Mouse (Mus musculus) lung, adult 2 months (tissue): ENCODE results near the gene Ptpn13.

Experiments
- CTCF ChIP-seq: fragments of 200-500 bp; IDR thresholded peaks from 2 replicates; pipeline ENCODE4 v1.5.1; 2011; ENCODE audit warnings: mild to moderate bottlenecking, low read length, control low read depth; ENCODE audit not compliant: insufficient read depth
- POLR2A ChIP-seq: fragments of 200-500 bp; IDR thresholded peaks from 2 replicates; pipeline ENCODE4 v1.6.1; 2011; ENCODE audit warnings: low read depth, mild to moderate bottlenecking, control low read depth, low read length, borderline replicate concordance; ENCODE audit errors: extremely low read depth

DNA sequence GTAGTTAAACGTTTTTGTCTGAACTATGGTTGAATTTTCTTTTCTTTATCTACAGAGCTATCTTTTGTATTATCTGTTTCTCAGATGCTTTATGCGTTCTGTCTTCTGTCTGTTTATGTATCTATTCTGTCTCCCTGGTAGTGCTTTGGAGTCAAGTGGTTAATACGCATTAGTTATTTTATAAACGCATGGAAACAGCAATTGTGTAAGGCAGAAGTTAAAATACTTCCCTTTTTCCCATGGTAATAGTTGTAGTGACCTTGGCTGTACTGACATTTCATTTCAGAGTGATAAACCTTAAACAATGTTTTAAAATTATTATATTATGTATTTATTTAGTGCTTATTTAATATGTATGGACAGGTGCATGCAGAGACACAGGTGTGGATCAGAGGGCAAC, 49.3 kb downstream of the Ptpn13 start:
- TF ChIP-seq CTCF (no peak), POLR2A (no peak)
